Mouse (Mus musculus): ENCODE results near the gene Btbd18. TPM values are rescaled to one million over a fixed set of nuclear protein-coding genes. Genes with fewer than 3 reads are reported as not detected.
A peak's percentile ranks its signal among the peaks of the same experiment; 100 is the strongest.
"Not testable (repeated sequence)": the region's sequence is repeated elsewhere in the genome, so short reads cannot be mapped to it uniquely, and the experiment has no call there.

Btbd18 gene
- polyA plus RNA-seq, 1 experiment from 2014 or later: 0.26 TPM

- Histone ChIP-seq H3K27ac (ENCODE audit: low read length) (no peak overlapping the region), H3K9ac (ENCODE audit: low read depth, low read length) (no peak overlapping the region), H3K4me2 (ENCODE audit: low read length) (no peak overlapping the region), H3K4me3 (ENCODE audit: low read depth, low read length) (no peak overlapping the region), H3K4me1 (ENCODE audit: control insufficient read depth, insufficient read depth, low read length) (no peaks in the 10 kb centered on the region), H3K36me3 (ENCODE audit: control insufficient read depth, insufficient read depth, low read length) (no peaks in the 10 kb centered on the region), H3K27me3 (ENCODE audit: control insufficient read depth, insufficient read depth, low read depth, low read length) (no peaks in the 10 kb centered on the region), H3K9me3 (replicated peaks; ENCODE audit: control insufficient read depth, low read length, poor library complexity, severe bottlenecking) (no peaks in the 10 kb centered on the region)
- 62% methylated on average over 3 of the region's 3 CpGs for WGBS
- ATAC-seq: no peak
These were observed 1.4 kb downstream of the Btbd18 start for GRCm38 (mm10) chr2:84660253-84660652.

GRCm38 (mm10) chr2:84662866-84663265, 4.0 kb downstream of the Btbd18 start:
- no peak overlapping the region for H3K4me3 ChIP-seq (ENCODE audit: low read depth, low read length)
- 19% methylated on average over 2 of the region's 2 CpGs for WGBS
- no peak for ATAC-seq
- H3K4me2 ChIP-seq (ENCODE audit: low read length): no peak overlapping the region
- H3K4me1 ChIP-seq (ENCODE audit: control insufficient read depth, insufficient read depth, low read length): no peaks in the 10 kb centered on the region
- H3K36me3 ChIP-seq (ENCODE audit: control insufficient read depth, insufficient read depth, low read length): no peaks in the 10 kb centered on the region
- no peaks in the 10 kb centered on the region for H3K9me3 ChIP-seq (replicated peaks; ENCODE audit: control insufficient read depth, low read length, poor library complexity, severe bottlenecking)
- H3K27ac ChIP-seq (ENCODE audit: low read length): no peak overlapping the region
- H3K9ac ChIP-seq (ENCODE audit: low read depth, low read length): no peak overlapping the region
- no peaks in the 10 kb centered on the region for H3K27me3 ChIP-seq (ENCODE audit: control insufficient read depth, insufficient read depth, low read depth, low read length)

- H3K4me3 ChIP-seq (ENCODE audit: low read depth, low read length): no peak overlapping the region
- WGBS: 73% methylated on average over 12 of the region's 12 CpGs
These were observed 7.2 kb downstream of the Btbd18 start for GRCm38 (mm10) chr2:84666081-84666480.

GRCm38 (mm10) chr2:84669828-84670568, 11.1 kb downstream of the Btbd18 start:
- Histone ChIP-seq H3K27ac (ENCODE audit: low read length) (peak overlapping the region; percentile 92), H3K36me3 (ENCODE audit: control insufficient read depth, insufficient read depth, low read length) (peaks cover 7% of the 10 kb centered on the region; the same call in 1 of the 2 replicates), H3K4me3 (ENCODE audit: low read depth, low read length) (peak overlapping the region; percentile 95), H3K27me3 (ENCODE audit: control insufficient read depth, insufficient read depth, low read depth, low read length) (no peaks in the 10 kb centered on the region), H3K9me3 (replicated peaks; ENCODE audit: control insufficient read depth, low read length, poor library complexity, severe bottlenecking) (no peaks in the 10 kb centered on the region), H3K4me1 (ENCODE audit: control insufficient read depth, insufficient read depth, low read length) (peaks cover 9% of the 10 kb centered on the region), H3K4me2 (ENCODE audit: low read length) (peak overlapping the region; percentile 63), H3K9ac (ENCODE audit: low read depth, low read length) (peak overlapping the region; percentile 88)
- peak; percentile 88 for ATAC-seq
- 2% methylated on average over 39 of the region's 39 CpGs for WGBS

More at GRCm38 (mm10) chr2:84666081-84666480, 7.2 kb downstream of the Btbd18 start:
- H3K36me3 ChIP-seq (ENCODE audit: control insufficient read depth, insufficient read depth, low read length): no peaks in the 10 kb centered on the region
- H3K9ac ChIP-seq (ENCODE audit: low read depth, low read length): no peak overlapping the region
- H3K4me2 ChIP-seq (ENCODE audit: low read length): no peak overlapping the region
- no peaks in the 10 kb centered on the region for H3K9me3 ChIP-seq (replicated peaks; ENCODE audit: control insufficient read depth, low read length, poor library complexity, severe bottlenecking)
- ATAC-seq: no peak
- peaks cover 8% of the 10 kb centered on the region for H3K4me1 ChIP-seq (ENCODE audit: control insufficient read depth, insufficient read depth, low read length)
- H3K27me3 ChIP-seq (ENCODE audit: control insufficient read depth, insufficient read depth, low read depth, low read length): no peaks in the 10 kb centered on the region
- H3K27ac ChIP-seq (ENCODE audit: low read length): no peak overlapping the region

- Histone ChIP-seq H3K27me3 (ENCODE audit: control insufficient read depth, insufficient read depth, low read depth, low read length) (no peaks in the 10 kb centered on the region), H3K9me3 (replicated peaks; ENCODE audit: control insufficient read depth, low read length, poor library complexity, severe bottlenecking) (no peaks in the 10 kb centered on the region), H3K4me3 (ENCODE audit: low read depth, low read length) (peak within 1 kb of the TSS; percentile 95), H3K9ac (ENCODE audit: low read depth, low read length) (peak within 1 kb of the TSS; percentile 88), H3K36me3 (ENCODE audit: control insufficient read depth, insufficient read depth, low read length) (peaks cover 7% of the 10 kb centered on the region; the same call in 1 of the 2 replicates), H3K27ac (ENCODE audit: low read length) (peak within 1 kb of the TSS; percentile 92), H3K4me1 (ENCODE audit: control insufficient read depth, insufficient read depth, low read length) (peaks cover 9% of the 10 kb centered on the region), H3K4me2 (ENCODE audit: low read length) (peak within 1 kb of the TSS; percentile 63)
- peak; percentile 98 for ATAC-seq
- WGBS: under 1% methylated on average over 20 of the region's 20 CpGs
These were observed 11.7 kb downstream of the Btbd18 start, which contains the start of gene Selenoh for GRCm38 (mm10) chr2:84670569-84670933. Gene Selenoh, minus strand, starts transcription at chr2:84670770.

- not testable (repeated sequence) for H3K27me3 ChIP-seq (ENCODE audit: control insufficient read depth, insufficient read depth, low read depth, low read length); ATAC-seq; H3K4me3 ChIP-seq (ENCODE audit: low read depth, low read length); H3K36me3 ChIP-seq (ENCODE audit: control insufficient read depth, insufficient read depth, low read length); H3K9me3 ChIP-seq (replicated peaks; ENCODE audit: control insufficient read depth, low read length, poor library complexity, severe bottlenecking); H3K9ac ChIP-seq (ENCODE audit: low read depth, low read length)
- WGBS: 43% methylated on average over 4 of the region's 5 CpGs
- Histone ChIP-seq H3K4me1 (ENCODE audit: control insufficient read depth, insufficient read depth, low read length) (peaks cover 14% of the 10 kb centered on the region), H3K4me2 (ENCODE audit: low read length) (peak overlapping the region; percentile 63), H3K27ac (ENCODE audit: low read length) (peak overlapping the region; percentile 33; the same call in 1 of the 2 replicates)
These were observed 12.7 kb downstream of the Btbd18 start for GRCm38 (mm10) chr2:84671535-84671934.

GRCm38 (mm10) chr2:84677270-84677967, 18.5 kb downstream of the Btbd18 start:
- Histone ChIP-seq H3K4me2 (ENCODE audit: low read length) (peak overlapping the region; percentile 67), H3K27me3 (ENCODE audit: control insufficient read depth, insufficient read depth, low read depth, low read length) (no peaks in the 10 kb centered on the region), H3K9ac (ENCODE audit: low read depth, low read length) (peak overlapping the region; percentile 73), H3K36me3 (ENCODE audit: control insufficient read depth, insufficient read depth, low read length) (peaks cover 6% of the 10 kb centered on the region; the same call in 1 of the 2 replicates), H3K4me3 (ENCODE audit: low read depth, low read length) (peak overlapping the region; percentile 65), H3K27ac (ENCODE audit: low read length) (peak overlapping the region; percentile 86), H3K9me3 (replicated peaks; ENCODE audit: control insufficient read depth, low read length, poor library complexity, severe bottlenecking) (no peaks in the 10 kb centered on the region), H3K4me1 (ENCODE audit: control insufficient read depth, insufficient read depth, low read length) (peaks cover 21% of the 10 kb centered on the region)
- ATAC-seq: peak; percentile 75
- WGBS: 12% methylated on average over 21 of the region's 22 CpGs

GRCm38 (mm10) chr2:84677968-84678880, 19.3 kb downstream of the Btbd18 start, which contains the start of the genes Gm28635 and Med19:
Gene Gm28635, minus strand, starts transcription at chr2:84678041.
Gene Med19, plus strand, starts transcription at chr2:84678402.
- Histone ChIP-seq H3K9me3 (replicated peaks; ENCODE audit: control insufficient read depth, low read length, poor library complexity, severe bottlenecking) (no peaks in the 10 kb centered on the region), H3K4me1 (ENCODE audit: control insufficient read depth, insufficient read depth, low read length) (peaks cover 21% of the 10 kb centered on the region), H3K9ac (ENCODE audit: low read depth, low read length) (peak within 1 kb of the TSS; percentile 83), H3K27me3 (ENCODE audit: control insufficient read depth, insufficient read depth, low read depth, low read length) (no peaks in the 10 kb centered on the region), H3K36me3 (ENCODE audit: control insufficient read depth, insufficient read depth, low read length) (no peaks in the 10 kb centered on the region; the same call in 1 of the 2 replicates), H3K4me3 (ENCODE audit: low read depth, low read length) (peak within 1 kb of the TSS; percentile 98), H3K4me2 (ENCODE audit: low read length) (peak within 1 kb of the TSS; percentile 67), H3K27ac (ENCODE audit: low read length) (peak within 1 kb of the TSS; percentile 86)
- peak; percentile 100 for ATAC-seq
- WGBS: under 1% methylated on average over 43 of the region's 44 CpGs

Data from midbrain, embryonic 16.5 days (tissue).